Mouse (Mus musculus) adrenal gland (tissue): ENCODE results near the gene Mzt1.

Experiments used
- intact Hi-C: fragments of 180-260 bp; cut with DNase I; formaldehyde crosslinking; loops from one replicate; pipeline ENCODE4 v1.15.1; 2025

Mzt1 gene

GRCm38 (mm10) chr14:99019136-99019808 lies 26.7 kb downstream of the Mzt1 start:
- intact Hi-C loops, result no loop called here

- intact Hi-C loops, result no loop called here
Measured at GRCm38 (mm10) chr14:99018691-99019090, 27.2 kb downstream of the Mzt1 start.

DNA sequence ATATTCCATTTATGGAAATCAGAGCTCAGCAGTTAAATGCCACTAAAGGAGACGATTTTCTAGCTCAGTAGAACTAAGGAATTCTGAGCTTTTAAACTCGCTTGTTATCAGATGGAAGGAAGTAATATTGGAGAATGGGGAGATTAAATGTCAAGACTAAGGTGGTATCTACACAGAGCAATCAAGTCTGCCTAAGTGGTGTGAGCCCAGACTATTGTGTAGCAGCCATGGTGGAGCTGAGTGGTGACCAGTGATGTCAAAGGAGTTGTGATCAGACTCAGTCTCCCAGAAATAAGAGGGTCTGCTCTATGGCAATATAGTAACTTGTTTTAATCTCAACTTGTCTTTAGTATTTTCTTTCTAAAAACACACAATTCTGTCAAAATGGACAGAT lies 35.0 kb downstream of the Mzt1 start:
- intact Hi-C loops, result no loop called here

- intact Hi-C loops, result no loop called here
Measured at GRCm38 (mm10) chr14:99010224-99010919, 35.6 kb downstream of the Mzt1 start.

DNA sequence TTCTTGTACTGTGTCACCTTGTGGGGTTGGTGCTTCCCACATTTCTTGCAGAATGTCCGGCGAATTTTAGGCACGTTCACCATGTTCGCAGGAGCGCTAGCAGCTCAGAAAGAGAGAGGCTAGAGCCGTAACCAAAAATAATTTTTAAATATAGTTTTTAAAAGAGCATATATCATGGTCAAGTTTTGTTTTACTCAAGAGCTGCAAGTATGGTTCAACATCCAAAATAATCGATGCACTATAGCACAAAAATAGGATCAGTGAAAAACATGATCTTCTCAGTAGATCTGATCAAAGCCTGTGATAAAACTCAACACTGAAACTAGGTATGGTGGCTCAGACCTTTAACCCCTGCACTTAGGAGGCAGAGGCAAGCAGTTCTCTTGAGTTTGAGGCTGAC lies 51.7 kb downstream of the Mzt1 start, which contains the start of gene Rpl36a-ps1:
Gene Rpl36a-ps1, minus strand, starts transcription at position 101 of the 400 bp plus-strand sequence.
- intact Hi-C loops, result no loop called here

GRCm38 (mm10) chr14:98992482-98992881 lies 53.5 kb downstream of the Mzt1 start:
- intact Hi-C loops, result no loop called here

DNA sequence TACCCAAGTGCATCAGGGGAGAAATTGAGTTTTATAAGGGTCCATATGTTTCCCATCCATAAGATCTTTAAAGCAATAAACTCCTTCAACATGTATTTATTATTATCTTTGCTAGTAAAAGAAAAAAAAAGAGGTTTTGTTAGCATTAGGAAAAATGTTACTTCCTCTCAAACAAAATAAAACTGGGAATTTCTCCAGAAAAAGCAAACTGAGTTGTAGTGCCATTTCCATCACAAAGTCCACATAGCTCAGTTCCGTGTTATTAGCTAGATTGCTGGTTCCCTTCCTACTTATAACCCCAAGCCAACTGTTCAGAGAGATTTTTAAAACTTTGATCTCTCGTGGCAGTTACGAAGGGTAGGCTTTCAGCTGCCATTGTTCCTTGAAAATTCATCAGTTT lies 55.3 kb downstream of the Mzt1 start:
- intact Hi-C loops, result no loop called here

DNA sequence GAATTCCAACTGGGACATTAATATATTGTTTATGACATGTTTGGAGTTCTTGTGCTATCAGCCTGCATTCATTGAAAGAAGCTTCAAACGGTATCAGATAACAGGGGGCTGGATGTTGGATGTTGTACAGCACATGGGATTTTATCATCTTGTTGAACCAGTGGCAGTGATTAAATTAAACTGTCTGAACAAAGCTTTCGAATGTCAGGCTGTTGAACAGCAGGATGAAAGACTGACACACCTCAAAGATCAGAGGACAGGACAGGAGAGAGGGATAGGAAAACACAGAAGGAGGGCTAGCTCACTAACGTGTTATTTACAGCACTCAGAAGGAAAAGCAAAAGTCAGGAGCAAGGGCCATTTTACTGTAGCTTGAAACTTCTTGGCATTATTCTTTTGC lies 56.1 kb downstream of the Mzt1 start:
- intact Hi-C loops, result no loop called here
